Mouse (Mus musculus) intestine, postnatal 0 days (tissue): ENCODE measurements around the gene Pdzd2. TPM values are rescaled to one million over a fixed set of nuclear protein-coding genes. Genes with fewer than 3 reads are reported as not detected.
A peak's percentile ranks its signal among the peaks of the same experiment; 100 is the strongest.

ENCODE experiments used
- ATAC-seq: fragments of 200-750 bp; cut with Nextera tagmentation; 2 replicates; pipeline ENCODE4 v1.8.0; 2017; ENCODE audit warnings: mild to moderate bottlenecking, moderate TSS enrichment, moderate library complexity
- H3K27ac ChIP-seq: fragments of 300-500 bp; sonication (generic); 2 replicates; pipeline ENCODE4 v1.5.1; 2014; ENCODE audit warnings: mild to moderate bottlenecking, low read depth, low read length, moderate library complexity
- H3K27me3 ChIP-seq: fragments of 300-500 bp; sonication (generic); replicated peaks from 2 replicates; pipeline ENCODE4 v1.6.1; 2014; ENCODE audit warnings: low read length, mixed read lengths; ENCODE audit not compliant: control insufficient read depth, insufficient read depth
- H3K36me3 ChIP-seq: fragments of 300-500 bp; sonication (generic); 2 replicates; pipeline ENCODE4 v1.6.1; 2014; ENCODE audit warnings: mild to moderate bottlenecking, moderate library complexity; ENCODE audit not compliant: control insufficient read depth, insufficient read depth
- H3K4me1 ChIP-seq: fragments of 300-500 bp; sonication (generic); replicated peaks from 2 replicates; pipeline ENCODE4 v1.6.1; 2014; ENCODE audit warnings: antibody characterized with exemption, low read length, mixed read lengths; ENCODE audit not compliant: control insufficient read depth, insufficient read depth
- H3K4me2 ChIP-seq: fragments of 300-500 bp; sonication (generic); replicated peaks from 2 replicates; pipeline ENCODE4 v1.6.1; 2014; ENCODE audit warnings: low read depth, mild to moderate bottlenecking, moderate library complexity
- H3K4me3 ChIP-seq: fragments of 300-500 bp; sonication (generic); 2 replicates; pipeline ENCODE4 v1.5.1; 2014; ENCODE audit warnings: low read depth, low read length
- H3K9ac ChIP-seq: fragments of 300-500 bp; sonication (generic); 2 replicates; pipeline ENCODE4 v1.6.1; 2014; ENCODE audit warnings: mild to moderate bottlenecking, low read depth, low read length
- H3K9me3 ChIP-seq: fragments of 300-500 bp; sonication (generic); 2 replicates; pipeline ENCODE4 v1.6.1; 2016; ENCODE audit warnings: mixed run types; ENCODE audit not compliant: control insufficient read depth
- CTCF ChIP-seq: sonication (generic); IDR thresholded peaks from 2 replicates; pipeline ENCODE4 v1.5.1; 2016; ENCODE audit warnings: low read depth, mild to moderate bottlenecking, control low read depth, antibody characterized with exemption, moderate library complexity
- WGBS: fragments of 180-500 bp; shearing (Covaris S2); extraction: QIAGEN DNeasy Blood & Tissue Kit; methylation state at CpG from one replicate; pipeline ENCODE4 v1.1.7; 2014; 5-methylcytosine and 5-hydroxymethylcytosine counted together
- polyA plus RNA-seq: library from polyadenylated mRNA; unstranded; fragments of >200 nt; fragmentation: Nextera tagmentation; extraction: Ambion mirVana; gene quantifications from 2 replicates; pipeline ENCODE4 v1.2.1, GENCODE M21; 2015

The Pdzd2 gene
- 10.1 and 12.5 TPM in 2 replicates for polyA plus RNA-seq

DNA sequence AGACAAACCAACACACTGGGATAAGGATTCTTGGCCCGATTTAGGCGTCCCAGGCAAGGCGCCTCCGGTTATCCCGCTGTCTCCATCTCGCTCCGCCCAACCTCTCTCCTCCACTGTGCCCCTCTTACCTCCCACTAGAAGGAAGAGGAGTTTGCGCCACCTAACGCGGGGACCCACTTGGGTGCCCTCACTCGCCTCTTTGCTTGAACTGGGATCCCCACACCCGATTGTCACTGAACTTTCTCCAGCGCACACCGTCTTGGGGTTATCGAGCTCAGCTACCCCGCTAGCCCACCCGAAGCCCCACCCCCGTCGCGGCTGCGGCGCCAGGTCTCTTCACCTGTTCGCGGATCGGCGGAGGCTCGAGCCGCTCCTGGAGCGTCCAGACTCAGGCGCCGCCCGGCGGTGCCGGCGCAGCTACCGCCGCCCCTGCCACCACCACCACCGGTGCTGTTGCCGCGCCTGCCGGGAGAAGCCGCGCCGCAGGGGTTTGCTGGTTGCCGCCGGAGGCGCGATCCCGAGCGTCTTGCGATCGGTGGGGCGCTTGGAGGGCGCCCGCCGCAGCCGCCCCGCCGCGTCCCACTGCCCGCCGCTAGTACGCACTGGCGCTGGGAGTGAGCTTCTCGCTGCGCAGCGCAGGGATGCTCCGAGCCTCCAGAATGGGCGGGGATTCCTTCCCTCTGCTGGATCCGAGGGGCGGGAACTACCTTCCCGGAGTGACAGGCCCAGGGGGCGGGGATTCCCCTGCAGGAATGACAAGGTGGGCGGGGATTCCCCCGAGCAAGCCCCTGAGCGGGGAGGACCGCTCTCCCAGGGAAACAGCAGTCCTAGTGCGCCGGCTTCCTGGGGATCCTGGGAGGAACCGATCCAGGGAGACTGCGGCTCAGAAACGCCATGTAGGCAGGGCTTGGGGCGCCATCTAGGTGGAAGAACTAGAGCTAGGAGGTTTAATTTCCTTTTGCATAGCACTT is at the start of gene Pdzd2:
Gene Pdzd2, minus strand, starts transcription at position 648 of the 971 bp plus-strand sequence.
- peaks cover 7% of the 10 kb centered on the region; the same call in 1 of the 2 replicates for H3K4me1 ChIP-seq
- H3K4me2 ChIP-seq = peak within 1 kb of the TSS; percentile 78
- 1% methylated on average over 83 of the region's 83 CpGs for WGBS
- peak; percentile 88 for ATAC-seq
- no peaks in the 10 kb centered on the region for H3K36me3 ChIP-seq
- peak within 1 kb of the TSS; percentile 51 for H3K4me3 ChIP-seq
- TF ChIP-seq CTCF = peak; percentile 60
- H3K27ac ChIP-seq = no peak within 1 kb of the TSS
- peaks cover 59% of the 10 kb centered on the region for H3K27me3 ChIP-seq
- H3K9me3 ChIP-seq = no peaks in the 10 kb centered on the region
- 0 out of 2 replicates have a peak within 1 kb of the TSS, but pooled peaks have one; percentile 11 for H3K9ac ChIP-seq

- no peak for ATAC-seq
- TF ChIP-seq CTCF = no peak
- H3K36me3 ChIP-seq = no peaks in the 10 kb centered on the region
- H3K9ac ChIP-seq = no peak overlapping the region
- no peaks in the 10 kb centered on the region for H3K9me3 ChIP-seq
- H3K27ac ChIP-seq = no peak overlapping the region
- 7% methylated on average over 10 of the region's 10 CpGs for WGBS
- H3K4me2 ChIP-seq = 0 out of 2 replicates have a peak overlapping the region, but pooled peaks have one; percentile 10
- H3K4me1 ChIP-seq = no peaks in the 10 kb centered on the region
- H3K4me3 ChIP-seq = no peak overlapping the region
- no peaks in the 10 kb centered on the region for H3K27me3 ChIP-seq
These were observed 49.7 kb upstream of the Pdzd2 start for GRCm38 (mm10) chr15:12789406-12789867.

DNA sequence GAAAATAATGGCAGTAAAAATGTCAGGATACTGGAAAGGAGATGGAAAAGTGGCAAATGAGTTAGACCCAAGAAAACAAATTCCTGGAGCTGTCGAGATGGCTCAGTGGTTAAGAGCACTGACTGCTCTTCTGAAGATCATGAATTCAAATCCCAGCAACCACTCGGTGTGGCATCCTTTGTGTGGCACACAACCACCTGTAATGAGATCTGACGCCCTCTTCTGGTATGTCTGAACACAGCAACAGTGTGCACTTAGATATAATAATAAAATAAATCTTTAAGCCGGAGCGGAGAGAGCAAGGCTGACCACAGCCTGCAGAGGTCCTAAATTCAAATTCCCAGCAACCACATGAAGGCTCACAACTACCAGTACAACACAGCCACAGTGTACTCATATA is 48.8 kb upstream of the Pdzd2 start:
- no peak overlapping the region for H3K27ac ChIP-seq
- H3K4me3 ChIP-seq = no peak overlapping the region
- TF ChIP-seq CTCF = peak; percentile 30; the same call in 1 of the 2 replicates
- H3K4me1 ChIP-seq = no peaks in the 10 kb centered on the region
- H3K9ac ChIP-seq = no peak overlapping the region
- H3K9me3 ChIP-seq = no peaks in the 10 kb centered on the region
- H3K36me3 ChIP-seq = no peaks in the 10 kb centered on the region
- no peak overlapping the region for H3K4me2 ChIP-seq
- no peak for ATAC-seq
- 80% methylated on average over 5 of the region's 5 CpGs for WGBS
- H3K27me3 ChIP-seq = no peaks in the 10 kb centered on the region

DNA sequence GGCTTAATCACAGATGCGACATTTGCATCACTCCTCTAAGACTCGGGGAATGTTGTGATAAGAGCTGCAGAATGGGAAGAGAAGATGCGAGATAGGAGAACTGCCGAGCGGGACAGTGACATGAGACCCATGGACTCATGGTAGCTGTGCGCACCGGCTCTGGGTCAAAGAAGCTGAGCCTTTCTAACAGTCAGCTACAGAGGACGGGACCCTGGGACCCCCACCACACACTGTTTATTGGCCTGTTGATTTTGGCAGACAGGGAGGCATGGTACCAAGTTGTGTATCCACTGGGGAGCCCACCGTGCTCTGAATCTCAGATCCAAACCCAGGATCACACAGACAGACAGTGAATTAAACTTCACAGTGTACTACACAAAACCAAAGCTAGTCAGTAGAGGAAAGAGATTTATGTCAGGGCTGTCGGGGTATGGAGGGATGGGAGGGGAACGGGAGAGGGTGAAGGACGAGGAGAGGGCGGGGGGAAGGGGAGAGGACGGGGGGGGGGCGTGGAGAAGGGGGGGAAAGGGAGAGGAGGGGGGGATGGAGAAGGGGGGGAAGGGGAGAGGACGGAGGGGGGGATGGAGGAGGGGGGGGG is 42.1 kb upstream of the Pdzd2 start:
- 56% methylated on average over 14 of the region's 16 CpGs for WGBS

DNA sequence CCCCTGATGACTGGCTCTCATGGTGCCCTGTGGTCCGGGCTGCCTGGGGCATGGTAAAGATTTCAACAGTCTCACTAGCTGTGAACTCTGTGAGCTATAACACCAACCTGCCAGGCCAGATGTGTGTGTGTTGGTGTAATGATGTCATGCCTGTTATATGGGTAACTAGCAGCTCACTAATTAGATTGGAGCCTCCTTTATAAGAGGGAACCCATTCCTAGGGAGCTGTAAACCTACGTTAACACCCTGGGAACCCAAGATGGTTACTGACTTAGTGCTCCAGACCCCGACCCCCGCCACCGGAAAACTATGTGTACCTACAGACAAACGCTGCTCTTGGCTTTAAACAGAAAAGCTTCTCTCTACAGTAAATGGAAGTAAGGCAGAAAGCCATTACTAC is 41.6 kb upstream of the Pdzd2 start:
- Histone ChIP-seq H3K4me3 (no peak overlapping the region), H3K9ac (no peak overlapping the region), H3K27ac (no peak overlapping the region), H3K27me3 (no peaks in the 10 kb centered on the region), H3K4me1 (no peaks in the 10 kb centered on the region), H3K4me2 (no peak overlapping the region), H3K36me3 (no peaks in the 10 kb centered on the region), H3K9me3 (no peaks in the 10 kb centered on the region)
- ATAC-seq = no peak
- WGBS = 78% methylated on average over 6 of the region's 6 CpGs
- TF ChIP-seq CTCF = no peak

More for the DNA sequence above, 42.1 kb upstream of the Pdzd2 start:
- no peak for ATAC-seq
- H3K27ac ChIP-seq = no peak overlapping the region
- no peaks in the 10 kb centered on the region for H3K9me3 ChIP-seq
- no peak overlapping the region for H3K9ac ChIP-seq
- H3K4me2 ChIP-seq = no peak overlapping the region
- no peak overlapping the region for H3K4me3 ChIP-seq
- H3K4me1 ChIP-seq = no peaks in the 10 kb centered on the region
- no peaks in the 10 kb centered on the region for H3K27me3 ChIP-seq
- no peak for TF ChIP-seq CTCF
- H3K36me3 ChIP-seq = no peaks in the 10 kb centered on the region

- no peak for TF ChIP-seq CTCF
- Histone ChIP-seq H3K27ac (no peak overlapping the region), H3K9ac (no peak overlapping the region), H3K4me1 (no peaks in the 10 kb centered on the region), H3K4me3 (no peak overlapping the region), H3K9me3 (no peaks in the 10 kb centered on the region), H3K4me2 (no peak overlapping the region), H3K27me3 (peaks cover 3% of the 10 kb centered on the region; the same call in 1 of the 2 replicates), H3K36me3 (no peaks in the 10 kb centered on the region)
- WGBS = 77% methylated on average over 11 of the region's 11 CpGs
- no peak for ATAC-seq
These were observed 34.5 kb upstream of the Pdzd2 start for GRCm38 (mm10) chr15:12774149-12774753.
